Mouse (Mus musculus) E14TG2a.4 (cell line): Measurements from ENCODE around the gene Mtfr2.

Experiments
- CTCF ChIP-seq: conservative IDR thresholded peaks from 2 replicates; pipeline ENCODE4 v1.5.1; 2014; ENCODE audit warnings: low read length
- NANOG ChIP-seq: IDR thresholded peaks from 2 replicates; pipeline ENCODE4 v1.6.1; 2014; ENCODE audit warnings: borderline replicate concordance, low read length, mixed read lengths

GRCm38 (mm10) chr10:20347285-20348214, at the start of gene Mtfr2:
- no peak for TF ChIP-seq CTCF
- no peak for TF ChIP-seq NANOG
